Mouse (Mus musculus) forebrain, embryonic 12.5 days (tissue): Measurements from ENCODE around the gene Cradd. TPM values are rescaled to one million over a fixed set of nuclear protein-coding genes. Genes with fewer than 3 reads are reported as not detected.

ENCODE experiments used
- ATAC-seq: fragments of 200-750 bp; cut with Nextera tagmentation; 2 replicates; pipeline ENCODE4 v1.8.0; 2017; ENCODE audit warnings: moderate TSS enrichment; ENCODE audit not compliant: low FRiP score
- H3K27ac ChIP-seq: fragments of 300-500 bp; sonication (generic); 2 replicates; pipeline ENCODE4 v1.5.1; 2016; ENCODE audit warnings: mild to moderate bottlenecking
- H3K27me3 ChIP-seq: fragments of 300-500 bp; sonication (generic); 2 replicates; pipeline ENCODE4 v1.6.1; 2016; ENCODE audit warnings: mild to moderate bottlenecking
- H3K36me3 ChIP-seq: fragments of 300-500 bp; sonication (generic); replicated peaks from 2 replicates; pipeline ENCODE4 v1.6.1; 2016; ENCODE audit warnings: mild to moderate bottlenecking
- H3K4me1 ChIP-seq: fragments of 300-500 bp; sonication (generic); 2 replicates; pipeline ENCODE4 v1.6.1; 2016
- H3K4me2 ChIP-seq: fragments of 300-500 bp; sonication (generic); 2 replicates; pipeline ENCODE4 v1.6.1; 2016; ENCODE audit warnings: mild to moderate bottlenecking, moderate library complexity
- H3K4me3 ChIP-seq: fragments of 300-500 bp; sonication (generic); replicated peaks from 2 replicates; pipeline ENCODE4 v1.5.1; 2016; ENCODE audit warnings: mild to moderate bottlenecking
- H3K9ac ChIP-seq: fragments of 300-500 bp; sonication (generic); 2 replicates; pipeline ENCODE4 v1.6.1; 2016; ENCODE audit warnings: mild to moderate bottlenecking
- H3K9me3 ChIP-seq: fragments of 300-500 bp; sonication (generic); 2 replicates; pipeline ENCODE4 v1.6.1; 2016
- WGBS: fragments of 180-500 bp; shearing (Covaris S2); methylation state at CpG from one replicate; pipeline ENCODE4 v1.1.7; 2016; 5-methylcytosine and 5-hydroxymethylcytosine counted together
- polyA plus RNA-seq: library from polyadenylated mRNA; unstranded; fragments of >200 nt; fragmentation: Nextera tagmentation; extraction: Ambion mirVana; gene quantifications from 2 replicates; pipeline ENCODE4 v1.2.1, GENCODE M21; 2016

Cradd gene
- 13.3 and 14.2 TPM in 2 replicates for polyA plus RNA-seq

DNA sequence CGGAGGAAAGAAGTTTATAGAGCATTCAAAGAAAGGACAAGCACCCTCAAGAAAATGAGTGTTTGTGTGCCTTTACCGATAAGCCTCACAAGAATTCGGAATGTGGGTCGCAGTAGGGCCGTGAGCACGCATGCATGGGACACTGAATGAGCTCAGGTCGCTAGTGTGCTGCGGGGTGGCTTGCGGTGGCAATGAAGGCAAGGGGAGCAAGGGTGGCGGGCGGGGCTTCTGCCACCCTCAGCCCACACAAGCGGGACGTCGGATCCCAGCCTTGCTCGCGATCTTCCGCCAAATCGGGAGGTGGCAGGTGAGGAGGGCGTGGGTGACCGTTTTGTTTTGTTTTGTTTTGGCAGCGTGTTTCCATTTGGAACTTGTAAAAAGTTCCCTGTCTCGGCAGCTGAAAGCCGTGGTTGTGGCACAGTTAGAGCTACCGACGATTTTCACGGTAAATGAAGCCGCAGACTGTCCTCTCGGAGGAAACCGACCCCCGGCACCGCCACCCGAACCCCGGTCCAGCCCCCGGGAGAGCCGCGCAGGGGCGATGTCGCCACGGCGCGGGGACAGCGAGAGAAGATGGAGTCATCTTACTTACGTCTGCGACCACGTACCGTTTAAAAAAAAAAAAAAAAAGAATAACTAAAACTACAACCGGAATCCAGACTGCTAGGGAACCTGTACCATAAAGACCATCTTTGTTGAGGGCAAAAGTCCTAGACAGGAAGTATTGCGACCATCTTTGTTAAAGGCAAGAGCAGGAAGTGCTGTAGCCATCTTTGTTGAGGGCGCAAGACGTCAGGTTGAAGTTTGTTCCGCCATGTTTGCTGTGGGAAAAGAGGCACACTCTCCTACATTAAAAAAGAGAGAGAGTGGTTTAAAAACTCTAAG is at the start of gene Cradd:
TSS of gene Cradd (minus strand) at position 741 of the 885 bp plus-strand sequence.
- peak; percentile 88 for ATAC-seq
- H3K27ac ChIP-seq: peak within 1 kb of the TSS; percentile 94
- WGBS: under 1% methylated on average over 51 of the region's 51 CpGs
- peak within 1 kb of the TSS; percentile 64 for H3K4me3 ChIP-seq
- H3K4me1 ChIP-seq: peaks cover 13% of the 10 kb centered on the region
- no peaks in the 10 kb centered on the region for H3K9me3 ChIP-seq
- peak within 1 kb of the TSS; percentile 68 for H3K4me2 ChIP-seq
- H3K9ac ChIP-seq: peak within 1 kb of the TSS; percentile 82
- H3K27me3 ChIP-seq: no peaks in the 10 kb centered on the region
- H3K36me3 ChIP-seq: no peaks in the 10 kb centered on the region

GRCm38 (mm10) chr10:95373340-95373739 is 49.4 kb upstream of the Cradd start:
- WGBS: 90% methylated on average over 6 of the region's 6 CpGs
- Histone ChIP-seq H3K4me1 (no peaks in the 10 kb centered on the region), H3K4me2 (no peak overlapping the region), H3K4me3 (no peak overlapping the region), H3K9ac (no peak overlapping the region), H3K27ac (no peak overlapping the region), H3K27me3 (no peaks in the 10 kb centered on the region), H3K36me3 (no peaks in the 10 kb centered on the region), H3K9me3 (no peaks in the 10 kb centered on the region)
- no peak for ATAC-seq

- ATAC-seq: no peak
- Histone ChIP-seq H3K27ac (no peak overlapping the region), H3K9me3 (no peaks in the 10 kb centered on the region), H3K4me1 (no peaks in the 10 kb centered on the region), H3K9ac (no peak overlapping the region), H3K4me2 (no peak overlapping the region), H3K27me3 (no peaks in the 10 kb centered on the region), H3K4me3 (no peak overlapping the region), H3K36me3 (no peaks in the 10 kb centered on the region)
- 87% methylated on average over 3 of the region's 3 CpGs for WGBS
Observed at GRCm38 (mm10) chr10:95371942-95372341, 48.0 kb upstream of the Cradd start.

DNA sequence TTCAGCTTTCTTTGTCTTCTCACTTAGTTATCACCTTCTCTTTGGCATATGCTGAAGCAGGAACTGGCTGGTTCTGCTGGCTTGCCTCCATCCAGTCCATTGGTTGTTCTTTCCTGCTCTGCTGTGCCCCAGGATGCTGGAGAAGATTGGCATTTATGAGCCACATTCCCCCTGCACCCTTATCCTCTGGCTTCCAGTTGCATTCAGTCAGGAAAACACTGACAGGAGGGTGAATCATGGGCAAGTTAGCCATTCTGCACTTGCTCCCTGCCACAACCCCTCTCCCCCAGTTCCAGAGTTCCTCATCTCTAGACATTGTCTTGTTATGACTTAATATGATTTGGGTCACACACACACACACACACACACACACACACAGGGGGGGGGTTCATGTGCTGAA is 45.3 kb upstream of the Cradd start:
- no peak overlapping the region for H3K4me3 ChIP-seq
- H3K36me3 ChIP-seq: no peaks in the 10 kb centered on the region
- no peaks in the 10 kb centered on the region for H3K4me1 ChIP-seq
- H3K27me3 ChIP-seq: no peaks in the 10 kb centered on the region
- no peak overlapping the region for H3K9ac ChIP-seq
- no peaks in the 10 kb centered on the region for H3K9me3 ChIP-seq
- no peak overlapping the region for H3K27ac ChIP-seq
- ATAC-seq: no peak
- no peak overlapping the region for H3K4me2 ChIP-seq

DNA sequence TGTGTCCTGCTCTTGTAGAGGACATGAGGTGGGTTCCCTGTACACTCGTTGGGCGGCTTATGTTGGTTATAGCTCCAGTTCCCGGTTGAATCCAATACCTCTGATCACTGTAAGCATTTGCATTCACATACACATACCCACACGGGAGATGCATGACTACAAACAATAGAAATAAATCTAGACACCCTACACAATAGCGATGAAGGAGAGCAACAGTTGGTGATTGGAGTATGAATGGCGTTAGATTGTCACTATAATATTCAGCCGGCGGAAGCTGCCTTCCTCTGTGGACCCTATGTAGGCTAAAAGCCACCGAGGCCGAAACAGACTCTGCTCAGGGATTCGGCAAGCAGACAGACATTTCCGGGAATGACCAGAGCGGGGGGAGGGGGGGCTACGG is 44.2 kb upstream of the Cradd start:
- ATAC-seq: no peak
- Histone ChIP-seq H3K9ac (no peak overlapping the region), H3K27ac (no peak overlapping the region), H3K4me2 (no peak overlapping the region), H3K27me3 (no peaks in the 10 kb centered on the region), H3K4me3 (no peak overlapping the region), H3K36me3 (no peaks in the 10 kb centered on the region), H3K9me3 (no peaks in the 10 kb centered on the region), H3K4me1 (no peaks in the 10 kb centered on the region)
- WGBS: 92% methylated on average over 14 of the region's 14 CpGs

DNA sequence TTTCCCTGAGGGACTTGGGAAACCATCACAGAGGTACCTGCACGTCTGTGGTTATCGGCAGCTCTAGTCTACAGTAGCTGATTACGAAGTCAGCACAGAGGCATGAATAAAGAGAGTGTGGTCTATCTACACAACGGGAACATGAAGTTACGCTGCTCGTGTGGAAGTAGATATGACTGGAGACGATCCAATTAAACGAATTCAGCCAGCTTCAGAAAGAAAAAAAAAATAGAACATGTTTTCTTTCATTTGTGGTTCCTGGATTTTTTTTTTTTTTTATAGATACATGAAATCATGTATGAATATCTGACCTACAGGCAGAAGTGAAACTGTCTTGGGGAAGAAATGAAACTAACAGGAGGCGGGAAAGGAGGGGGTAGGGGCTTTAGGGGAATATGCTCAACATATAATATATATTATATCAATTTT is 43.7 kb upstream of the Cradd start:
- no peaks in the 10 kb centered on the region for H3K9me3 ChIP-seq
- ATAC-seq: no peak
- H3K4me1 ChIP-seq: no peaks in the 10 kb centered on the region
- WGBS: 93% methylated on average over 9 of the region's 9 CpGs
- no peak overlapping the region for H3K4me3 ChIP-seq
- no peak overlapping the region for H3K4me2 ChIP-seq
- no peaks in the 10 kb centered on the region for H3K36me3 ChIP-seq
- H3K9ac ChIP-seq: no peak overlapping the region
- no peak overlapping the region for H3K27ac ChIP-seq
- H3K27me3 ChIP-seq: no peaks in the 10 kb centered on the region

DNA sequence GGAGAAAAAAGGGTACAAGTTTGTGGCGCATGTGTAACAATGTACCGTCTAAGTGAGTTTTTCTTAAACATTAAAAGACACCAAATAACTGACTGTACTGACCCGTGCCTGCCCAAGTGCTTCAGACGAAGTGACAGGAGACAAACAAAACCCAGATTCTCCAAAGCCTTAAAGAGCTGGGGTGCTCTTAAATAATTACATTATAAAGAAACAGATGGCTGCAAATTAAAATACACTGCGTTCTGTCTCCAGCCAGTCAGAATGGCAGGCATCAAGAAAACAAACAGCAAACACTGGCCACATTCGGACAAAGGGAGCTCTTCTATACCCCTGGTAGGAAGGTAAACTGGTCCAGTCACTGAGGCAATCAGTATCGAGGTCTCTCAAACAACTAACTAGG is 43.3 kb upstream of the Cradd start:
- Histone ChIP-seq H3K27me3 (no peaks in the 10 kb centered on the region), H3K4me1 (no peaks in the 10 kb centered on the region)
- WGBS: 76% methylated on average over 7 of the region's 7 CpGs

DNA sequence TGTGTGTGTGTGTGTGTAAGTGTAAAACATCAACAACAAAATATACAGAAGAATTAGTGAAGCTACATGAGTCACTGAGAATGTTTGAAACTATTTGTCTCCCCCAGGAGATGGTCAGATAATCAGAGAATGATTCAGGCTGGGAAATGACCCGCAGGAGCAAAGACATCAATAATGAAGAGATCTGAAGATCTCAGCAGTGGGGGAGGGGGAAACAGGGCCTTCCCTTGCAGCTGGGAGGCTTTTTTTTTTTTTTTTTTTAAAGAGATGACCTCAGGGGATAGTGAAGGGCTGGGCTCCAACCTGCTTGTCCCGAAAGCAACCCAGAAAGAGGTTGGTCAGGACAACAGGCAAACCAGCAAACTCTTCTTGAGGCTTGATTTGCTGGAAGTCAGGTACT is 38.4 kb upstream of the Cradd start:
- Histone ChIP-seq H3K9me3 (no peaks in the 10 kb centered on the region), H3K27me3 (no peaks in the 10 kb centered on the region), H3K9ac (no peak overlapping the region), H3K4me2 (no peak overlapping the region), H3K4me1 (no peaks in the 10 kb centered on the region), H3K27ac (no peak overlapping the region), H3K4me3 (no peak overlapping the region), H3K36me3 (no peaks in the 10 kb centered on the region)
- 44% methylated on average over 2 of the region's 2 CpGs for WGBS
- ATAC-seq: no peak

More for the DNA sequence above, 43.3 kb upstream of the Cradd start:
- Histone ChIP-seq H3K9me3 (no peaks in the 10 kb centered on the region), H3K36me3 (no peaks in the 10 kb centered on the region), H3K4me3 (no peak overlapping the region), H3K27ac (no peak overlapping the region), H3K9ac (no peak overlapping the region), H3K4me2 (no peak overlapping the region)
- ATAC-seq: no peak

GRCm38 (mm10) chr10:95361260-95361841 is 37.4 kb upstream of the Cradd start:
- no peak overlapping the region for H3K4me3 ChIP-seq
- ATAC-seq: no peak
- WGBS: 89% methylated on average over 12 of the region's 12 CpGs
- no peaks in the 10 kb centered on the region for H3K27me3 ChIP-seq
- H3K27ac ChIP-seq: no peak overlapping the region
- H3K4me1 ChIP-seq: no peaks in the 10 kb centered on the region
- H3K9me3 ChIP-seq: no peaks in the 10 kb centered on the region
- H3K4me2 ChIP-seq: no peak overlapping the region
- no peak overlapping the region for H3K9ac ChIP-seq
- no peaks in the 10 kb centered on the region for H3K36me3 ChIP-seq

DNA sequence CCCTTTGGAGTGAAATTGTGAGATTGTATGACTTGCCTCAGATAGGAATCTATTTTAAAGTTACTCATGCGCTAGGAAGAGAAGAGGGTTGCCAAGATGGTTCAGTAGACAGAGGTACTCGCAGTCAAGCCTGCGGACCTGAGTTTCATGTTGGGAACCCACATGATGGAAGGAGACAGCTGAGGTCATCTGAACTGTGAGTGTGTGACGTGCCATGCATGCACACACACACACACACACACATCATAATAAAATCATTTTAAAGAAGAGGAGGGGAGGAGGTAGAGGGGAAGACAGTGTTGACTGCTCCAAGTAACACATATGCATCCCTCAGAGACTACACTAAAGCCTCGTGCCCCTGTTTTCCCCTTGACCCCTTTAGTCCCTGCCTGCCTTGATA is 36.1 kb upstream of the Cradd start:
- 92% methylated on average over 5 of the region's 5 CpGs for WGBS
- H3K4me3 ChIP-seq: no peak overlapping the region
- H3K9ac ChIP-seq: no peak overlapping the region
- H3K27me3 ChIP-seq: 0 out of 2 replicates have a peak, but pooled peaks cover 3% of the 10 kb centered on the region
- no peak for ATAC-seq
- H3K9me3 ChIP-seq: no peaks in the 10 kb centered on the region
- H3K36me3 ChIP-seq: no peaks in the 10 kb centered on the region
- H3K27ac ChIP-seq: no peak overlapping the region
- peaks cover 3% of the 10 kb centered on the region; the same call in 1 of the 2 replicates for H3K4me1 ChIP-seq
- no peak overlapping the region for H3K4me2 ChIP-seq

- Histone ChIP-seq H3K4me2 (no peak overlapping the region), H3K9ac (no peak overlapping the region), H3K27me3 (0 out of 2 replicates have a peak, but pooled peaks cover 3% of the 10 kb centered on the region), H3K36me3 (no peaks in the 10 kb centered on the region), H3K4me3 (no peak overlapping the region), H3K4me1 (peaks cover 3% of the 10 kb centered on the region; the same call in 1 of the 2 replicates), H3K9me3 (no peaks in the 10 kb centered on the region), H3K27ac (no peak overlapping the region)
- 86% methylated on average over 3 of the region's 3 CpGs for WGBS
- no peak for ATAC-seq
Observed at GRCm38 (mm10) chr10:95357721-95358120, 33.8 kb upstream of the Cradd start.

DNA sequence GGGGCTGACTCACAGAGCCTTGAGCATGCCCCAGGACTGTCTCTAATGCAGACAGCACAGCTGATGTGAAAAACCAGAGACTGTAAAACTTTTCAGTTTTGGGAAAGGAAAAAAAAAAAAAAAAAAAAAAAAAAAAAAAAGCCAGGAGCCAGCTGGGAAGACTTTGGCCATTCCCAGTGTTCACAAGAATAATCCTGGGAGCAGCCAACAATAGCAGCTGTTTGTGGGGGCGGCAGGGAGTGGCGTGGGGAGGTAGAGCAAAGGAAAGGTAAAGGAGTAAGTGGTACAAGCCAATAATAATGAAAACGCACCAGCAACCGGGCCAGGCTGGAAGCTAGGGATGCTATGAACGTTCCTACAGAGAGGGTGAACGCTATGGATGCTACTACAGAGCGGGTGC is 32.8 kb upstream of the Cradd start:
- Histone ChIP-seq H3K9me3 (no peaks in the 10 kb centered on the region), H3K27me3 (0 out of 2 replicates have a peak, but pooled peaks cover 3% of the 10 kb centered on the region), H3K36me3 (no peaks in the 10 kb centered on the region), H3K4me3 (no peak overlapping the region), H3K4me2 (no peak overlapping the region), H3K9ac (no peak overlapping the region), H3K4me1 (peaks cover 3% of the 10 kb centered on the region; the same call in 1 of the 2 replicates), H3K27ac (no peak overlapping the region)
- no peak for ATAC-seq
- 65% methylated on average over 7 of the region's 7 CpGs for WGBS
